Mouse (Mus musculus) kidney, embryonic 16.5 days (tissue): ENCODE measurements around the gene Tbl1x. TPM values are rescaled to one million over a fixed set of nuclear protein-coding genes. Genes with fewer than 3 reads are reported as not detected.

Experiments
- ATAC-seq: fragments of 200-750 bp; cut with Nextera tagmentation; 2 replicates; pipeline ENCODE4 v1.8.0; 2017; ENCODE audit warnings: moderate TSS enrichment; ENCODE audit not compliant: low FRiP score, low TSS enrichment
- H3K27ac ChIP-seq: fragments of 300-500 bp; sonication (generic); 2 replicates; pipeline ENCODE4 v1.5.1; 2014; ENCODE audit warnings: low read length
- H3K27me3 ChIP-seq: fragments of 300-500 bp; sonication (generic); 2 replicates; pipeline ENCODE4 v1.6.1; 2014; ENCODE audit warnings: low read length, control low read depth, mixed read lengths; ENCODE audit not compliant: insufficient read depth
- H3K36me3 ChIP-seq: fragments of 300-500 bp; sonication (generic); 2 replicates; pipeline ENCODE4 v1.6.1; 2014; ENCODE audit warnings: low read length, control low read depth, mixed read lengths; ENCODE audit not compliant: insufficient read depth
- H3K4me1 ChIP-seq: fragments of 300-500 bp; sonication (generic); 2 replicates; pipeline ENCODE4 v1.6.1; 2014; ENCODE audit warnings: low read length, control low read depth, mixed read lengths; ENCODE audit not compliant: insufficient read depth
- H3K4me2 ChIP-seq: fragments of 300-500 bp; sonication (generic); replicated peaks from 2 replicates; pipeline ENCODE4 v1.6.1; 2014; ENCODE audit warnings: low read depth, low read length
- H3K4me3 ChIP-seq: fragments of 300-500 bp; sonication (generic); 2 replicates; pipeline ENCODE4 v1.5.1; 2014; ENCODE audit warnings: mild to moderate bottlenecking, low read length
- H3K9ac ChIP-seq: fragments of 300-500 bp; sonication (generic); replicated peaks from 2 replicates; pipeline ENCODE4 v1.6.1; 2014; ENCODE audit warnings: low read length
- H3K9me3 ChIP-seq: fragments of 300-500 bp; sonication (generic); 2 replicates; pipeline ENCODE4 v1.6.1; 2016; ENCODE audit warnings: low read length, control low read depth
- WGBS: fragments of 180-500 bp; shearing (Covaris S2); extraction: QIAGEN DNeasy Blood & Tissue Kit; methylation state at CpG from one replicate; pipeline ENCODE4 v1.1.7; 2014; 5-methylcytosine and 5-hydroxymethylcytosine counted together
- polyA plus RNA-seq: library from polyadenylated mRNA; unstranded; fragments of >200 nt; fragmentation: Nextera tagmentation; extraction: Ambion mirVana; gene quantifications from 2 replicates; pipeline ENCODE4 v1.2.1, GENCODE M21; 2015

The Tbl1x gene
- polyA plus RNA-seq, 1 experiment from 2014 or later, result 79.6 TPM

DNA sequence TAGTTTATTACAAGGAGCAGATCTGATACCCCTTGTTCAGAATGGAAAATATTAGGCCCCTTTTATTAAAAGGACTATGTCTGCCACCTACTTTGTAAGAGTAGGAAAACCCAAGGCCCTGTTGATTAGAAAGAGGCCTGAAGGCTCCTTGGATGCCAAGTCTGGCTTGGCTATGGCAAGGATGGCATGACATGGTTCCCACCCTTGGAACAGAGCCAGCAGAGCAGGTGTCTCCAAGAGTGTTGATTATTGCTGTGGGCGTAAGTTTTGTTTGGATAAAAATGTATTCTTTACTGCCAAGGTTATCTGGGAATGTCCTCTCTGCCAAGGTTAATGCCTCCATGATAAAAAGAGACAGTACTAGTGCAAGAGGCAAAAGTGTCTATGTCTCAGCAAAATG lies 156.1 kb downstream of the Tbl1x start:
- 0 out of 2 replicates have a peak, but pooled peaks cover 8% of the 10 kb centered on the region for H3K36me3 ChIP-seq
- no peak overlapping the region for H3K4me3 ChIP-seq
- no peaks in the 10 kb centered on the region for H3K27me3 ChIP-seq
- no peak overlapping the region for H3K4me2 ChIP-seq
- WGBS, result 69% methylated on average over 1 of the region's 1 CpGs
- H3K4me1 ChIP-seq, result no peaks in the 10 kb centered on the region
- H3K9me3 ChIP-seq, result 0 out of 2 replicates have a peak, but pooled peaks cover 2% of the 10 kb centered on the region
- ATAC-seq, result no peak
- no peak overlapping the region for H3K27ac ChIP-seq
- no peak overlapping the region for H3K9ac ChIP-seq

- ATAC-seq, result no peak
- Histone ChIP-seq H3K4me1 (no peaks in the 10 kb centered on the region), H3K27me3 (no peaks in the 10 kb centered on the region), H3K27ac (no peak overlapping the region), H3K4me2 (no peak overlapping the region), H3K9me3 (0 out of 2 replicates have a peak, but pooled peaks cover 2% of the 10 kb centered on the region), H3K36me3 (0 out of 2 replicates have a peak, but pooled peaks cover 3% of the 10 kb centered on the region), H3K9ac (no peak overlapping the region), H3K4me3 (no peak overlapping the region)
Observed at GRCm38 (mm10) chrX:77667441-77667840, 156.6 kb downstream of the Tbl1x start.

DNA sequence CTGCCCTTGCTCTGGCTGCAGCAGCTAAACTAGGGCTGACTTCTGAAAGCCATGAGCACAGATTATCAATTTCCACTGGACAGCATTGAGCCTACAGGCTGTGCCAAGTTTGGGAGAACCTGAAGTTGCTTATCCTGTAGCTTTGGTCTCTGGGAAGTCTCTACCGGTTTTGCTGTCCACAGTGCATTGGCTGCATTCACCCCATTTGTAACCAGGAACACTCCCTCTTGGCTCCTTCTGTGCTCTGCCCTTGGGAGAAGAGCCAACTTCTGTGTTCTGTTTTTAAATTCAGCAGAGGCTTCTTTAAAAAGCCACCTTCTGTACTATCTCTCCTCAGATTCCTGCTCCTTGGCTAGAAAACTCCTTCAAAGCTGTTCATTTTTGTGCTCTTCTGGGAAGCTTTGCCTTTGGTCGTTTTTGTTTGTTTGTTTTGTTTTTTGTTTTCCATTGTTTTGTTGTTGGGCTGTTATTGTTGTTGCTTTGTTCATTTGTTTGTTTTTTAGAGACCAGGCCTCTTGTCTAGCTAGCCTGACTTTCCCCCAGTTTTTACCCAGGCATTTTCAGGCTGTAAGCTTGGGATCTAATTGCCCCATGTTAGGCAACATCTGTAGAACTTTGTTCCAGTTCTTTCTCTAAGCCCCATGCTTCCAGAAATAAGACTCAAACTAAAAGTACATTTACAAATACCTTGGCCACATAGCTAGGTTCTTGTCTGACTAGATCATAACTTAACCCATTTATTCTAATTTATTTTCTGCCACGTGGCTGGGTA lies 159.2 kb downstream of the Tbl1x start:
- Histone ChIP-seq H3K36me3 (no peaks in the 10 kb centered on the region), H3K9me3 (no peaks in the 10 kb centered on the region), H3K4me2 (no peak overlapping the region), H3K9ac (no peak overlapping the region), H3K27me3 (no peaks in the 10 kb centered on the region), H3K4me1 (no peaks in the 10 kb centered on the region), H3K4me3 (no peak overlapping the region), H3K27ac (no peak overlapping the region)
- ATAC-seq, result no peak
- WGBS, result 50% methylated on average over 3 of the region's 3 CpGs
